Mouse (Mus musculus) adrenal gland, postnatal 36 days (tissue): Measurements from ENCODE around the gene Dus1l. TPM values are rescaled to one million over a fixed set of nuclear protein-coding genes. Genes with fewer than 3 reads are reported as not detected.
A peak's percentile ranks its signal among the peaks of the same experiment; 100 is the strongest.
"Not testable (repeated sequence)": the region's sequence is repeated elsewhere in the genome, so short reads cannot be mapped to it uniquely, and the experiment has no call there.

Source experiments
- DNase-seq, 2 experiments: peaks; one replicate each; pipeline ENCODE4 v3.0.0; 2021; ENCODE audit warnings: mixed read lengths in 1 of 2
- total RNA-seq, 2 experiments: library from RNA; stranded (reverse); gene quantifications; 2 replicates each; pipeline ENCODE4 v1.2.3; 2021

The Dus1l gene
- total RNA-seq, 2 experiments from 2014 or later, result 57.2 to 59.6 TPM

- DNase-seq, result no peak
Observed at GRCm38 (mm10) chr11:120819556-120819955, 23.4 kb upstream of the Dus1l start.

DNA sequence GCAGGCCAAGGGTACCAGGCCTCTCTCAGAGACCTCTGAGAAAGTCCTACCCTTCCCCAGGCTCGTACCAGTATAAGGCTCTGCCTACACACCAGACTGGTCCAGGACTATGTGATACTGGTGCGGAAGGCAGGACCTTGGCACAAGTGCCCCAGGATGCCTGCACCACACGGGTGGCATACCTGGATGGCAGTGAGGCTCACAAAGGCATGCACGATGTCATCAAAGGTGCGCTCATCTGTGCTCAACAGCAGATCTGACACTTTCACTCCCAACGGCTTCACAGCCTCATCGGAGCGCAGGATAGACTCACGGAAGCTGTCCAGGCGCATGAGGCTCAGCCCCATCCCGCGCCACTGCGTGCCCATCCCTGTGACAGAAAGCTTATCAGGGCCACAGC, 22.0 kb upstream of the Dus1l start:
- DNase-seq, result no peak

DNA sequence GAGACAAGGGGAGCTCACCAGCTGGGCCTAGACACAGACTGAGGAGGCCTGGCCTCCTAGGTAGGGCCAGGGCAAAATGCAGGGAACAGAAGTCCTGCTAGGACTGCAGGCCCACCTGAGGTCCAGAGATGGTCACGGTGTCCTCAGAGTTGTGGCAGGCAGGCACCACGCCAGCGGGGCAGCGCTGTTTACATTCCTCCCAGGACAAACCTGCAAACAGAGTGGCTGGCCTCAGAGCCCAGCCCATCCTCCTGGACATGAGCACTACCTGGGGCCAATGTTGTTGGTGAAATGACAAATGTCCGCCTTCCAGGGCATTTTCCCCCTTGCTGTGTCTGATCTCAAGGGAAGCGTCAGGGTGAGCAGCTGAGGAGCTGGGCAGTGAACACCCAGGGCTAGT, 21.2 kb upstream of the Dus1l start:
- DNase-seq, result no peak

GRCm38 (mm10) chr11:120812068-120812467, 15.9 kb upstream of the Dus1l start:
- DNase-seq, result no peak

DNA sequence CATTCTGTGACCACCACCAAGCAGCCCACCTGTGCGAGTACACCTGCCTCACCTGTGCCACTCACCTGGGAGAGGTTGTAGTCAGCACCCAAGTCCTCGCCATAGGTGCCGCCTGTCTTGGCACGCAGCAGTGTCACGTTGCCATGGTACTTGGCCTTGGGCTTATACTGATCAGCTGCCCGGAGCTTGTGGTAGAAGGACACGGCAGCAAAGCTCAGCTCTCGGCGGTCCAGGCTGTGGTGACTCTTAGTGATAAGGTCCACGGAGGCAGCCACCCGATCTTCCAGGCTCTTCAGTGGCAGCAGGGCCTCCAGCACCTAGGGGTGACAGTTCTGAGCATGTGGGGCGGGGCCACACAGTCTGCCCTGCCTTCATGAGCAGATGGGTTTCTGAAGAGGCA, 11.8 kb upstream of the Dus1l start:
- DNase-seq, result peak; percentile 50 to 55

GRCm38 (mm10) chr11:120805375-120806298, 9.4 kb upstream of the Dus1l start:
- DNase-seq, result no peak

DNA sequence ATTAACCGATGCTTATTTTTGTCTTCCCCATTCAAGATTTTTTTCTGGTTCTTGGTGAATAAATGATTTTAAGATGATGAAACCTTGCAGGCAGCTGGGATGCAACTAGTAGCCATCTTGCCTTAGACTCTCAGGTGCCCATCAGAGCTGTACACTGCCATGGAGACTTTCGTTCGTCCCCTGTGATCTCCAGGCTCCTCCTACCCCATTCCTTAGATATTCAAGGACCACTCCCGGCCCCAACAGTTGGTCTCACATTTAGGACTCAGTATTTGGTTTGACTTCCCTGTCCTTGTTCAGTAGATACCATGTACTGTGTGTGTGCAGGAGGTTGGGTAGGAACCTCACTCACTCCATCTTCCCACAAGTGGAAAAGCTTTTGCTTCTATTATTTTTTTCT, 8.6 kb upstream of the Dus1l start:
- DNase-seq, result no peak

DNA sequence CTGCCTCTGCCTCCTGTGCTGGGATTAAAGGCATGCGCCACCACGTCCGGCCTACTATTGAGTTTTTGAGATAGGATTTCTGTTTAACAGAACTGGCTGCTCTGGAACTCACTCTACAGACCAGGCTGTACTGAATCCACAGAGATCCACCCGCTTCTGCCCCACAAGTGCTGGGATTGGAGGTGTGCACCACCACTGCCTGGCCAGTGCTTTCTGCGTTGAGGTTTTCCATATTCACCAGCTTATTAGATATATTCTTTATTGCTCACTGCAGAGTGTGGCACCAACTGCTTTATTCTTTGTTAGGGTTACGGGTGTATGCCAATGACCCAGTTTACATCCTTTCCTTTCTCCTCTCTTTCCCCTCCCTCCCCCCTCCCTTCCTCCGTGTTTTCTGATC, 8.1 kb upstream of the Dus1l start:
- DNase-seq, result no peak

GRCm38 (mm10) chr11:120800061-120800904, 4.1 kb upstream of the Dus1l start:
- peak; percentile 92 to 94 for DNase-seq

- DNase-seq, result no peak
Observed at GRCm38 (mm10) chr11:120799316-120799890, 3.2 kb upstream of the Dus1l start.

- no peak for DNase-seq
Observed at GRCm38 (mm10) chr11:120798244-120798643, 2.0 kb upstream of the Dus1l start.

- no peak for DNase-seq
Observed at GRCm38 (mm10) chr11:120796614-120796946, 377 bp upstream of the Dus1l start.

GRCm38 (mm10) chr11:120792652-120793051, 3.6 kb downstream of the Dus1l start:
- no peak for DNase-seq

GRCm38 (mm10) chr11:120789810-120790209, 6.4 kb downstream of the Dus1l start:
- DNase-seq, result no peak

DNA sequence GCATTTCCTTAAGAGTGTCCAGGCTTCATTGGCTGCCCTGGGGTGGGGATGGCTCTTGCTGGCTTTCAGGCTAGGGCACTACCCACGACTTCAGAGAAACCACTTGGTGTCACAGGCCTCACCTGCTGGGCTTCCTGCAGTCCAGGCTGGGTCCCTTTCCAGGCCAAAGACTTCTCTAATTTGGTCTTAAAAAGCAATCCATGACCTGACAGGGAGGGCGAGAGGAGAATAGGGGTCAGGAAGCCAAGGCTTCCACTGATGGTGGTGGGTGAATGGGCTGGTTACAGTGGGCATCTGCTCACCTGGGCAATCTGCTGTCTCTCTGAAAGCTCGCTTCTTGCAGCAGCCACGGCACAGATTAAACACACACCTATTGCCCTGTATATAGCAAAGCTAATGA, 6.8 kb downstream of the Dus1l start:
- no peak for DNase-seq

- not testable (repeated sequence) for DNase-seq
Observed at GRCm38 (mm10) chr11:120788460-120788859, 7.7 kb downstream of the Dus1l start.

- no peak for DNase-seq
Observed at GRCm38 (mm10) chr11:120785145-120785544, 11.1 kb downstream of the Dus1l start.

GRCm38 (mm10) chr11:120784064-120784791, 12.0 kb downstream of the Dus1l start, which contains the start of the genes Rfng and Gps1:
Rfng (minus strand) TSS chr11:120784207.
Gps1 (plus strand) TSS chr11:120784272.
- DNase-seq, result peak; percentile 90 to 92

DNA sequence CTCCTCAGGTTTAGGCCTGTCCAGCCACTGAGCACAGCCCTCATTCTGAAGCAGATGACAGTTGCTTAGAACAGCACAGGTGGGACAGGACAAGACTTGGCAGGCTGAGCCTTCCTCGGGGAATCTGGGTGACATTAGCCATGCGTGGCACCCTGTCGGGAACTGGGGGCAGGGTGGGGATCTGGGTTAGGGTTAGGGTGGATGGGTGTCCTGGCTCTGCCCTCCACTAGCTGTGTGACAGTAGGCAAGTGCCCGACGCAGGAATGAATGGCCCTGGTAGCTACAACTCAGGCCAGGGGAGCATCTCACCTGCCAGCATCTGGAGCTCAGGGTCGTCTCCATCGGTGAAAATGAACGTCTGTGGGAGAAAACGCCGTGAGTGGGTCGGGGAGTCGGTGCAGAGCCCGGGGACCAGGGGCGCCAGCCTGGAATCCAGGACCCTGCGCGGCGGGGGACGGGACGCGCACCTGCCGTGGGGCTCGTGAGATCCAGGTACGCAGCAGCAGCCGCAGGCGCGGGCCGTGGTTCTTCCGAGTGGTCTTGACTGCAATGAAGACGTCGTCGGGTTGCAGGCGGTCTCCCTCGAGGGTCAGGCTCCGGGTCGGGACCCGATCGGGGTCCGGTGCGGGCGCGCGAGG, 12.7 kb downstream of the Dus1l start:
- DNase-seq, result no peak

DNA sequence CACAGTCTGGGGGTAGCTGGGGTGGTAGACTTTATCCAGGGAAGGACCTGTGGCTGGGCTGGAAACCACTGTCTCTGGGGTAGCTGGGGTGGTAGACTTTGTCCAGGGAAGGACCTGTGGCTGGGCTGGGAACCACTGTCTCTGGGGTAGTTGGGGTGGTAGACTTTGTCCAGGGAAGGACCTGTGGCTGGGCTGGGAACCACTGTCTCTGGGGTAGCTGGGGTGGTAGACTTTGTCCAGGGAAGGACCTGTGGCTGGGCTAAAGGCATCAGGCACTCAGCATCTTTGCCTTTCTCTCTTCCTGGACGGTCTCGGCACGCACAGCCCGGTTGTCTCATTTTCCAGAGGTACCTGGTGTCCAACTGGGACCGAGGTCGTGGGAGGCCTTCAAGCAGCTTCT, 14.8 kb downstream of the Dus1l start:
- not testable (repeated sequence) for DNase-seq

GRCm38 (mm10) chr11:120779876-120780275, 16.3 kb downstream of the Dus1l start:
- no peak for DNase-seq
